Mouse (Mus musculus): ENCODE measurements around the gene Elk3.

Gene Elk3

GRCm38 (mm10) chr10:93266521-93266920 lies 44.4 kb downstream of the Elk3 start:
- no peak for DNase-seq

- no peak for DNase-seq
Measured at GRCm38 (mm10) chr10:93265833-93266232, 45.1 kb downstream of the Elk3 start.

DNA sequence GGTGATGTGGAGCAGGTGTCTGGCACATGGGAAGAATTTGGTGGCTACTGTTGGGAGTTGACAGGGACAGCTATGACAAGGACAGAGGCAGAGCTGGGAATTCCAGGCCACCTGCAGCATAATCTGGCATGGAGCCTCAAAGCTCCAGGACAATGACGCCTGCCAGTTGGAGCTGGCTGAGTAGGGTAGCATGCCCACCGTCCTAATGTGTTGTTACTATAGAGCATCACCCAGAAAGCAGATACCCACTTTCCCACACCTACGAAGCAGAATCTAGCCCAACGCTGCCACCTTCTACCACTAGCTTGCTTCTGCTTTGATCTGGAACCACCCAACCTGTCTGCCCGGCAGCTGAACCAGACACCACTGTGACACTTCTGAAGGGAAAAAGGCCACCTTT lies 46.9 kb downstream of the Elk3 start:
- DNase-seq, result no peak

GRCm38 (mm10) chr10:93263431-93263830 lies 47.5 kb downstream of the Elk3 start:
- no peak for DNase-seq

DNA sequence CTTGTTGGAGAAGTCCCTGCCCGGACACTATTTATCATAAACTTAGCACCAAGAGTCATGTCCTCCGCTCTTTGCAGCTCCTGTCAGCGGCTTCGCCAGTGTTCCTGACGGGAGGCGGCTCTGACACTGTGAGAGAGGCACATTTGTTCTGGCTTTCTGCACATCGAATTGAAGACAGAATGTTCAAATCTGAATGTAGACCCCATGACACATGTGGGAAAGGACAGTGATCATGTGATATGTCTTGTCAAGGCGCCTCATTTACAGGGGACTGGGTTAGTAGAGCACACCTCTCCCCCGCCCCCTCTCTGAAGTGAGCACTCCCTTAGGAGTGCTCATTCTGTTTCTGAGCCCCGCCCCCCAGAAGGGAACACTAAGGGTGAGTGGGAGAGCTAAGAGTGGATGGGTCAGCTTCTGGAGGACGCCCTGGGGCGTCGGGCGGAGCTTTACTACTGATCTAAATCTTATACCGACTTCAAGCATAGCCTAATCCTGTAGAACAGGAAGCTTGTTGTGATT lies 48.9 kb downstream of the Elk3 start:
- DNase-seq, result peak; percentile 39

DNA sequence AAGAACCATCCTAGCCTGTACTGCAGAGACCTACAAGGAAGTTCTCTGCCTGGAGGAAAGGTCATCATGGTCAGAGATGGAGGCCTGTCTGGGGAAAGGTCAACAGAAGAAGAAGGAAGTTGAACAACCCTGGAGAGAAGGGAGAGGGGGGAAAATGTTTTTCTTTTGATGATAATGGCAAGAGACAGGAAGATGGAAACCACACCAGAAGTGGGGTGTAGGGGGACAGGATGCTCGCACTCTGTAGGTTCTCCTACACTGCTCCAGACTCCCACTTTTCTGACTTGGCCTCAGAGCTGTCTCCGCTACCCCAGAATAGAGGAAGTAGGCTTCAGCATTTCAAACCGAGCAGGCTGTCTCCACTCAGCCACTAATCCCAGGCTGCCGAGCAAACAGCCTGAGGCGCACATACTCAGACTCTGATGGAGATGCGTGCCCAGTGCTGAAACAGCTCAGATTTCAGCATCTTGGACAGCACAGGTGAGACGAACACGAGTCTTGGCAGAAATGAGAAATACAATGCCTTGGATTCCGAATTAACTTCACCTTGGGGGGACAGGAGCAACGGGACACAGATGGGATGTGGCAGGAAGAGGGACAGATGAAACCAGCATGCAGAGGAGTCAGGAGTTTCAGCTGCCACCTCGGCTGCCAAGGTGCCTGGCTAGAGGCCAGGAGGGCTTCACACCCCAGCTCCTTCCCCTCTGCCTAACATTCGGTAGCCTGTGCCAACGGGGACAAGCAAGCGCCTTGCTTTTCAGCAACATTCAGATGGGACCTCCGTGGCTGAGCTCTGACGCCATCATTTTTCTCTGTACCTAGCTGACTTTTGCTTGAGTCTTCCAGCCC lies 49.6 kb downstream of the Elk3 start:
- peak; percentile 71 for DNase-seq

- no peak for DNase-seq
Measured at GRCm38 (mm10) chr10:93259826-93260225, 51.1 kb downstream of the Elk3 start.

GRCm38 (mm10) chr10:93255294-93255693 lies 55.6 kb downstream of the Elk3 start:
- DNase-seq, result no peak

DNA sequence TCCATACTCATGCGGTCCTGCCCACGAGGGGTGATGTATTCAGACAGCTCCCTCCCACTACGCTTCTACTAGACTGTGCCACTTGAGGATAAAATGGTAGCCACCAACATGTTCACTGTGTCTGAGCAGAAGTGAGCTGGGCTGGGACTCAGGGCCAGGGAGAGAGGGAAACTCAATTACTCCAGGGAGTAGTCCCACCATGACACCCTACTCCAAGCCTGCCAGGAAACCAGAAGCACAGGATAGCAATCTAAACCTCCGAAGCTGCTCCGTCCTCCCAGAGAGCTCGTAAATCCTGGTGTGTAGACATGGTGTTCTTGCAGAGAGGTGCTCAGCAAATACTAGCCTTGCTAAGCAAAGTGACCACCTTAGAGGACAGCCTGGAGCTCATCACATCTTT lies 57.8 kb downstream of the Elk3 start:
- DNase-seq, result no peak

- DNase-seq, result no peak
Measured at GRCm38 (mm10) chr10:93252661-93253060, 58.3 kb downstream of the Elk3 start.

DNA sequence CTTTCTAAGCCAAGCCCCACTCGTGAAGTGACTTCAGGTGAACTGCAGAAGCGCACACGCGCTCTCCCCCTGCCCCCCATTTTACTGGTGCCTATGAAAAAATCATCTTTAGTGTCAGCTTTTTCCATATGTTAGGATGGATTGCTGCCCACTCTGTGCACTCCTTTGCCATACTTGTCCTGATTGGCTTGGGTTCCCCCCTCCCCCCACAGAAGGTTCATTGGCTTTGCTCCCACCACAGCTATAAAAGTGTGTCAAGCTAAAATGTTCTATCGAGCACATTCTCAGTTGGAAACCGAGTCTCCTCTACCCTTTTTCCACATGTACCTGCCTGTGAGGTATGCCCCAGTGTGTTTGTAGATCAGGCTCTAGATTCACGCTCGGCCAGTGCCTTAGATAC lies 59.5 kb downstream of the Elk3 start:
- no peak for DNase-seq

GRCm38 (mm10) chr10:93250436-93251317 lies 60.3 kb downstream of the Elk3 start:
- DNase-seq, result no peak

DNA sequence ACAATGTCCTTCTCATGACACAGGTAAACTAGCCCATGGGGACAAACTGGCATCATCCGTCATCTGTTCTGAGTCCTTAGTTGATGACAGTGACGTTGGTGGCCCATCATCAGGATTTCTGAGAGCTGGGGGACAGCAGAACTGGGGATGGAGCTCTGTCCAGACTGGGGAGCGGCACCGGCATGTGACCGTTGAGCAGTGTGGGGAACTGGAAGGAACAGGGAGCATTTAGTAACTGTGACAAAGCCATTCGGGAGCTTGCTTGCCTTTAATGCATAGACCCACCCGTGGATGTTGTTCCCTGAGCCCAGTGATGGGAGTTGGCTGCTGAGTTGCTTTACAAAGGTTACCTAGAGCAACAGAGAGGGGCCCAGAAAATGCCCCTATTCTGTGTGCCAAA lies 61.0 kb downstream of the Elk3 start:
- DNase-seq, result no peak

DNA sequence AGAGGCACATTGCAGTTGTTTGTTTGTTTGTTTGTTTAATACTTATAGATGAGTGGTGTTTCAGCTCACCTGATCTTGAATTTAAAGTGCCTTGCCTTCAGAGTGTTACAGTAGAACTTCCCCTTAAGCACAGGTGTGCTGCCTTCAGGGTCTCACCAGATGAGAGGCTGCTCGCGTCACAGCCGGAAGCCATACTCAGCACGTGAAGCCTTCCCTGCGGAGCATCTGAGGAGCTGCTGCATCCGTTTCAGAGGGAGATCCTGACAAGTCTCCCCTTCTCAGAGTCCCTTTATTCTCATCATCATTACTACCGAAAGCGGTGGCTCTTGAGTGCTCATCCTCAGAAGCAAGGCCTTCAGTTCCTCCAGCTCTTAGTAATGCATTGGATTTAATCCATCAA lies 62.5 kb downstream of the Elk3 start:
- no peak for DNase-seq

GRCm38 (mm10) chr10:93247902-93248301 lies 63.0 kb downstream of the Elk3 start:
- DNase-seq, result peak; percentile 39

DNA sequence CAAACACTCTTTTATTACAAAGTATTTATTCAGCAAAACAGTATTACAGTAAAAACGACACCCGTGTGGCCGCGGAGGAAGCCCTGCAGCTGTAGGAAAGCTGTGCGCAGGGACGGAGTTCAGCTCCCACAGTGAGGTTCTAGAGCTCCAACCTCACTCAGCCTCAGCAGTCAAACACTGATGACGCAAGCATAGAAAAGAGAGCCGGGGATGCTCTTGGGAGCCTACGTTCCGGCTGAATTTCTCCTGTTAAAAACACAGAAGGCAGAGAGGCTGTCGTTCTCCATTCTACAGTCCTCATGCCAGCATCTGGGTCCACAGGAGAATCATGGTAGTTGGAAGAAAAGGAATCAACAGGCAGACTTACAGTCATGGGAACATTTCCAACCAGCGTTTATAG lies 63.5 kb downstream of the Elk3 start:
- no peak for DNase-seq

- no peak for DNase-seq
Measured at GRCm38 (mm10) chr10:93246185-93246920, 64.6 kb downstream of the Elk3 start.

- no peak for DNase-seq
Measured at GRCm38 (mm10) chr10:93244209-93244705, 66.7 kb downstream of the Elk3 start.

GRCm38 (mm10) chr10:93242861-93243260 lies 68.1 kb downstream of the Elk3 start:
- DNase-seq, result no peak

GRCm38 (mm10) chr10:93242208-93242607 lies 68.7 kb downstream of the Elk3 start:
- no peak for DNase-seq

DNA sequence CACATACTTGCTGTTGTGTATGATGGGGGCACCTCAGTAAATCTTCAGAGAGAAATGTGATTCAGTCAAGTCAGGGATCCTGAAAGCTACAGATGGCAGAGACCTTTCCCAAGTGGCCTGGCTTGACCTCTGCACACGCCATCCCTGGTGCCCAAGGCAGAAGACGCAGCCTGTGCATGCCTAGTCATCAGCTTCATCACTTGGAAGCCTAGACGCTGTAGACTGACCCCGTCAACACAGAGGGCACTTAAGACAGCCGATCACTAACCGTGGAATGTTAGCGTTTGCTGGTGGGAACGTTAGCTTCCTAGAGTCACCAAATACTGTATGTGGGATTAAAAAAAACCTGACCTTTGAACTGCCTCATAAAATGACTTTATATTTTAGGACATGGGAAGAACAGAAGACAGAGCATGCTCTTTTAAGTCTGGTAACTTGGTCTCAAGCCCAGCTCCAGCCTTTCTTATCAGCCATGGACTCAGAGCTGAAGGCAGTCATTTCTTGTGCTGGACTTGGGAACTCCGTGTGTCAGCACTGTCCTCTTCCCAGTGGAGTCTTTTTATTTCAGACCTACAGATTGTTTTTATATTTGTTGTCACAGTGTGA lies 71.6 kb downstream of the Elk3 start:
- peak; percentile 34 for DNase-seq

DNA sequence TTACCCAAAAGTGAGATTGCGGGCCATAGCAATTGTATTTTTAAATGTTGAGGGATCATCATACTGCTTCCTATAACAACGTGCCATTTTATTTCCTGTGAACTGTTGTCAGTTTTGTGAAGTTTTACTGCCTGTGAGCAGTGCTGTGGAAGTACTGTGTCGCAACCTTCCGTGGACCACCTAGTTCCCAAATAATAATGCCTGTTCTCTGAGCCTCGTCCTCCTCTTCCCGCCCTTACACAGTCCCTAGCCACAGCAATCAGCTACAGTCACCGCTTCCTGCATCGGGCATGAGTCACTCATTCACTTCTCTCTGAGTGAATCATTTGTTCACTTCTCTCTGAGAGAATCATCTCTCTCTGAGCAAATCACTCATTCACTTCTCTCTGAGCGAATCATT lies 76.2 kb downstream of the Elk3 start:
- DNase-seq, result no peak

Data from kidney, postnatal 14 days (tissue).